Mouse (Mus musculus): Measurements from ENCODE around the gene Trim46. TPM values are rescaled to one million over a fixed set of nuclear protein-coding genes. Genes with fewer than 3 reads are reported as not detected.
A peak's percentile ranks its signal among the peaks of the same experiment; 100 is the strongest.

Trim46 gene
- 15.2 TPM for polyA plus RNA-seq (2012; fragmentation: generic; extraction: Trizol)

DNA sequence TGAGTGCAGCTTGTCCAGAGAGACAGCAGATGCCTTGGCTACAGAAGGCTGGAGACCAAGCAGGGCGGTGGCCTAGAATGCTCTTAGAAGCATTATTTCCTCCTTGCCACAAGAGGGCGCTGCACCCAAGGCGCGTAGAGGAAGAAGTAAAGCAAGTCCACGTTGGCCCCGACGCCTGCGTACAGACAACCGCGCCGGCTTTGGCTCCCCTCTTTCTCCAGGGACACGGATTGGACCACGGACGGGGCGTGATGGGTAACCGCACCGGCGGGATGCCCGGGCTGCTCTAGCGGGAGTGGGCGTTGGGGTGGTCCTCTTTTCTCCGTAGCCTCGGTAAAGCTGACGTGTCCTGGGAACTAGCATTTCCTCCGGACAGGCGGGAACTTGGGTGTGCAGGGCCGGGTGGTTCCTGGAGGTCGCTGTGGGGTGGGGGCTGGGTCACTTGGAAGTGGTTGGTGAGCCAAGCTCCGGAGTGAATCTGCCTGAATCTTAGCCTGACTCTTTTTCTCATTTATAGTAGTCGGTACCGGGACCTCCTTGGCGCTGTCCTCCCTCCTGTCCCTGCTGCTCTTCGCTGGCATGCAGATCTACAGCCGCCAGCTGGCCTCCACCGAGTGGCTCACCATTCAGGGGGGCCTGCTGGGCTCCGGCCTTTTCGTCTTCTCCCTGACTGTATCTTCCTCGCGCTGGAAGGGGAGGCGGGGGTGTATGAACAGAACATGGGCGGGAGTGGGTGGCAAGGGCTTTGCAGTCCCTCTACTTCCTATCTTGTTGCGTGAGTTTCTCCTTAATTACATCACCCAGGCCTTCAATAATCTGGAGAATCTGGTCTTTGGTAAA lies at the start of gene Trim46:
Trim46 (minus strand) TSS at position 49 of the 840 bp plus-strand sequence.
- H3K79me2 ChIP-seq (ENCODE audit: control insufficient read depth, insufficient read depth) = peaks cover 23% of the 10 kb centered on the region
- H3K36me3 ChIP-seq (ENCODE audit: control insufficient read depth, insufficient read depth) = peaks cover 23% of the 10 kb centered on the region
- H3K27me3 ChIP-seq (ENCODE audit: control insufficient read depth, insufficient read depth, insufficient read length) = no peaks in the 10 kb centered on the region
- TF ChIP-seq CEBPB (IDR thresholded peaks at IDR 0.05; ENCODE audit: insufficient read depth, poor library complexity, severe bottlenecking) = peak; percentile 93
- TF ChIP-seq SRF (IDR thresholded peaks at IDR 0.05; ENCODE audit: control insufficient read depth, insufficient read length, low read depth) = peak; percentile 69
- TF ChIP-seq USF1 (IDR thresholded peaks at IDR 0.05; ENCODE audit: low read depth) = no peak
- peak; percentile 11 for TF ChIP-seq MAX (IDR thresholded peaks at IDR 0.05; ENCODE audit: low read depth)
- no peak for TF ChIP-seq TCF3 (IDR thresholded peaks at IDR 0.05; ENCODE audit: insufficient read length, low read depth)
- TF ChIP-seq E2F4 (IDR thresholded peaks at IDR 0.05; ENCODE audit: insufficient read depth) = no peak
- peak; percentile 81 for TF ChIP-seq POLR2AphosphoS2 (IDR thresholded peaks at IDR 0.05; ENCODE audit: insufficient read length, low read depth)
- TF ChIP-seq MYOG (IDR thresholded peaks at IDR 0.05; ENCODE audit: control insufficient read depth in 1 of 3, insufficient read depth in 1 of 3, insufficient read length in 2 of 3, low read depth in 2 of 3) = no peak
- TF ChIP-seq POLR2A (IDR thresholded peaks at IDR 0.05; ENCODE audit: insufficient read length, low read depth) = peak; percentile 56
- no peak for TF ChIP-seq REST (IDR thresholded peaks at IDR 0.05; ENCODE audit: insufficient read depth, insufficient read length)
- no peak for TF ChIP-seq MYOD1 (IDR thresholded peaks at IDR 0.05; ENCODE audit: control insufficient read depth in 1 of 3, insufficient read length in 2 of 3, low read depth in 2 of 3)
- peak within 1 kb of the TSS; percentile 87 for H3K4me2 ChIP-seq (ENCODE audit: low read depth)
- peak within 1 kb of the TSS; percentile 90 for H3K4me3 ChIP-seq
- H3ac ChIP-seq (ENCODE audit: control insufficient read depth, insufficient read length) = peak within 1 kb of the TSS; percentile 44

DNA sequence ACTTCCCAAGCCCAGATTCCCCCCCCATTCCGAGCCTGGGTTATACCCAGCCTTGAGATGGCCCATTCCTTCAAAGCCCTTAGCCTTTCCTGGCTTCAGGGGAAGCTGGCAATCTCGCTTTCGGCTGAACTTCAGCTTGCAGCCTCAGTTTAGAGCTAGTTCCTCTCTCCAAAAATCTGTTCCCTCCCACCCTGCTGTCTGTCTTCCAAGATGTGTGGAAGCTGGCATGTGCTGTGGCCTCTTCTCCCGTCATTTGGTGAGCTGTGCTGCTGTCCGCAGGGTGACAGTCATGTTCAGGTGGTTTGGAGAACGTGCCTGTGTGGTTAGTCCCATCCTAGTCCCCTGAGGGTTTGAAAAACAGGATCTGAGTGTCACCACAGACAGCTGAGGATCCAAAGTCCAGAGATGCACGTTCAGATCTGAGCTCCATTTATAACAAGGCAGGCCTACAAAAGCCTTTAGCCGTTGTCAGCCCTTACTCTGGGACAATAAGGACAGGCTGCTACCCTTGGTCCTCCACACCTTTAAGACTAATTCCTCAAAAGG lies 49.6 kb upstream of the Trim46 start:
- no peak overlapping the region for H3K4me3 ChIP-seq
- no peaks in the 10 kb centered on the region for H3K27me3 ChIP-seq (ENCODE audit: control insufficient read depth, insufficient read depth, insufficient read length)
- TF ChIP-seq CEBPB (IDR thresholded peaks at IDR 0.05; ENCODE audit: insufficient read depth, poor library complexity, severe bottlenecking) = no peak
- TF ChIP-seq USF1 (IDR thresholded peaks at IDR 0.05; ENCODE audit: low read depth) = no peak
- no peak for TF ChIP-seq SRF (IDR thresholded peaks at IDR 0.05; ENCODE audit: control insufficient read depth, insufficient read length, low read depth)
- no peak for TF ChIP-seq MYOG (IDR thresholded peaks at IDR 0.05; ENCODE audit: control insufficient read depth in 1 of 3, insufficient read depth in 1 of 3, insufficient read length in 2 of 3, low read depth in 2 of 3)
- no peak for TF ChIP-seq POLR2AphosphoS2 (IDR thresholded peaks at IDR 0.05; ENCODE audit: insufficient read length, low read depth)
- no peak for TF ChIP-seq TCF12 (IDR thresholded peaks at IDR 0.05; ENCODE audit: insufficient read depth, poor library complexity, severe bottlenecking)
- no peak for TF ChIP-seq POLR2A (IDR thresholded peaks at IDR 0.05; ENCODE audit: insufficient read length, low read depth)
- no peak for TF ChIP-seq TCF3 (IDR thresholded peaks at IDR 0.05; ENCODE audit: insufficient read length, low read depth)
- TF ChIP-seq MAX (IDR thresholded peaks at IDR 0.05; ENCODE audit: low read depth) = no peak
- TF ChIP-seq MYOD1 (IDR thresholded peaks at IDR 0.05; ENCODE audit: control insufficient read depth in 1 of 3, insufficient read length in 2 of 3, low read depth in 2 of 3) = no peak
- no peak for TF ChIP-seq E2F4 (IDR thresholded peaks at IDR 0.05; ENCODE audit: insufficient read depth)
- TF ChIP-seq REST (IDR thresholded peaks at IDR 0.05; ENCODE audit: insufficient read depth, insufficient read length) = no peak
- H3K79me2 ChIP-seq (ENCODE audit: control insufficient read depth, insufficient read depth) = no peaks in the 10 kb centered on the region
- no peaks in the 10 kb centered on the region for H3K36me3 ChIP-seq (ENCODE audit: control insufficient read depth, insufficient read depth)
- no peak overlapping the region for H3ac ChIP-seq (ENCODE audit: control insufficient read depth, insufficient read length)
- H3K4me2 ChIP-seq (ENCODE audit: low read depth) = no peak overlapping the region

DNA sequence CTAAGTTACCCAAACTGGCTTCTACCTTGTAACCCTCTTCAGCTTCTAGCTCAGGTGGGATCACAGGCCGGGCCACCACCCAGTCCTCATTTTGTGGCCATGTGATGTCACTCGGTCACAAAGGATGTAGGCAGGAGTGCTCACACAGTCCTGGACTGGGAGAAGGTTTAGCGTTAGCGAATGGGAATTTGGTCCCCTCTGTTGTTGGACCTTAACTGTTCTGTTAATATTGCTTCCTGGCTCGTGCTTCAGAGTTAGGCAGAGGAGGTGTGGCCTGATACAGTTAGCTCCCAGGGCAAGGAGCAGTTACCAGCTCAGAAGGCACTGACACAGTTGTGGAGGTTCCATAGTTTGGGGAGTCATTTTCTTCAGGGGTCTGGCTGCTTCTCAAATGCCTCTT lies 48.1 kb upstream of the Trim46 start:
- no peak overlapping the region for H3ac ChIP-seq (ENCODE audit: control insufficient read depth, insufficient read length)
- no peaks in the 10 kb centered on the region for H3K27me3 ChIP-seq (ENCODE audit: control insufficient read depth, insufficient read depth, insufficient read length)
- H3K4me3 ChIP-seq = no peak overlapping the region
- no peak overlapping the region for H3K4me2 ChIP-seq (ENCODE audit: low read depth)
- TF ChIP-seq SRF (IDR thresholded peaks at IDR 0.05; ENCODE audit: control insufficient read depth, insufficient read length, low read depth) (no peak), USF1 (IDR thresholded peaks at IDR 0.05; ENCODE audit: low read depth) (no peak), POLR2A (IDR thresholded peaks at IDR 0.05; ENCODE audit: insufficient read length, low read depth) (no peak), E2F4 (IDR thresholded peaks at IDR 0.05; ENCODE audit: insufficient read depth) (no peak), POLR2AphosphoS2 (IDR thresholded peaks at IDR 0.05; ENCODE audit: insufficient read length, low read depth) (no peak), MYOG (IDR thresholded peaks at IDR 0.05; ENCODE audit: control insufficient read depth in 1 of 3, insufficient read depth in 1 of 3, insufficient read length in 2 of 3, low read depth in 2 of 3) (no peak), CEBPB (IDR thresholded peaks at IDR 0.05; ENCODE audit: insufficient read depth, poor library complexity, severe bottlenecking) (no peak), TCF12 (IDR thresholded peaks at IDR 0.05; ENCODE audit: insufficient read depth, poor library complexity, severe bottlenecking) (no peak), MAX (IDR thresholded peaks at IDR 0.05; ENCODE audit: low read depth) (no peak), TCF3 (IDR thresholded peaks at IDR 0.05; ENCODE audit: insufficient read length, low read depth) (no peak)
- H3K36me3 ChIP-seq (ENCODE audit: control insufficient read depth, insufficient read depth) = no peaks in the 10 kb centered on the region
- H3K79me2 ChIP-seq (ENCODE audit: control insufficient read depth, insufficient read depth) = no peaks in the 10 kb centered on the region

DNA sequence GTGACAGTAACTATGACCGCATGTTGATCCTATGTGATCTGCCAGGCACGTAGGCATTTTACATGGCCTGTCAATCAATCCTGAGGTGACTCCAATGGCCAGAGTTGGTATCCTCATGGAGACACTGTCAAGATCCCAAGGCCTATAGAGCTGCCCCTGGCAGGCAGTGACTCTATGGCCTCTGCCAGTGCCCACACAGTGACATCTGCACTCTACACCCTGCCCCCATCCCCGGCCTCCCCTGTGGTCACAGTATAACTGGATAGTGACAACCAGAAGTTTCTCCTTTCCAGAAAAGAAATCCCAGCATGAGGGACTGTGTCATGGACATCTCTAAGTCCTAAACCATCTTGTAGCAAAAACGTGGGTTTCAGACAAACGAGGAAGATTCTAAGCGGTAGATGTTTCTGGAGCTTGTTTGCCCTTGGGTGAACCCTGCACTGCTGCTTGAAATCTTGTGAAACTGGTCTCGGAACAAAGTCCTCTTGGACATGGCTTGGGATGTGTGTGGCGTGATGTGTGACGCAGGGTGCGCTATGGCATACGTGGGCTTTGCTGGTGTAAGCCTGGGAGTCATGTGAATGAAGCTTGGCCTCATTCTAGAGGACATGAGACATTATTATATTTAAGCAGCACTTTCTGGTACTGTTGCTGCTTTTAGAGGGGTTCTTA lies 47.3 kb upstream of the Trim46 start:
- Histone ChIP-seq H3K27me3 (ENCODE audit: control insufficient read depth, insufficient read depth, insufficient read length) (no peaks in the 10 kb centered on the region), H3K79me2 (ENCODE audit: control insufficient read depth, insufficient read depth) (no peaks in the 10 kb centered on the region), H3K36me3 (ENCODE audit: control insufficient read depth, insufficient read depth) (no peaks in the 10 kb centered on the region), H3K4me3 (no peak overlapping the region), H3ac (ENCODE audit: control insufficient read depth, insufficient read length) (no peak overlapping the region), H3K4me2 (ENCODE audit: low read depth) (no peak overlapping the region)
- TF ChIP-seq SRF (IDR thresholded peaks at IDR 0.05; ENCODE audit: control insufficient read depth, insufficient read length, low read depth) = no peak
- TF ChIP-seq TCF3 (IDR thresholded peaks at IDR 0.05; ENCODE audit: insufficient read length, low read depth) = no peak
- TF ChIP-seq TCF12 (IDR thresholded peaks at IDR 0.05; ENCODE audit: insufficient read depth, poor library complexity, severe bottlenecking) = no peak
- no peak for TF ChIP-seq POLR2AphosphoS2 (IDR thresholded peaks at IDR 0.05; ENCODE audit: insufficient read length, low read depth)
- no peak for TF ChIP-seq MAX (IDR thresholded peaks at IDR 0.05; ENCODE audit: low read depth)
- TF ChIP-seq MYOD1 (IDR thresholded peaks at IDR 0.05; ENCODE audit: control insufficient read depth in 1 of 3, insufficient read length in 2 of 3, low read depth in 2 of 3) = no peak

Measured in myocyte (in vitro differentiated cells).